Mouse (Mus musculus) kidney, adult 2 months (tissue): Measurements from ENCODE around the gene Ap1b1. TPM values are rescaled to one million over a fixed set of nuclear protein-coding genes. Genes with fewer than 3 reads are reported as not detected.
"Not testable (repeated sequence)": the region's sequence is repeated elsewhere in the genome, so short reads cannot be mapped to it uniquely, and the experiment has no call there.

ENCODE experiments used
- DNase-seq: peaks from one replicate; pipeline ENCODE4 v3.0.0; 2021
- H3K27ac ChIP-seq: fragments of 200-500 bp; 2 replicates; pipeline ENCODE4 v1.5.1; 2012; ENCODE audit warnings: low read depth, low read length, control low read depth, inconsistent platforms; ENCODE audit not compliant: insufficient read depth
- H3K27me3 ChIP-seq: fragments of 200-500 bp; replicated peaks from 2 replicates; pipeline ENCODE4 v1.6.1; 2012; ENCODE audit warnings: mild to moderate bottlenecking, moderate library complexity, low read length, inconsistent platforms; ENCODE audit not compliant: control insufficient read depth, insufficient read depth
- H3K36me3 ChIP-seq: fragments of 200-500 bp; 2 replicates; pipeline ENCODE4 v1.6.1; 2012; ENCODE audit warnings: mild to moderate bottlenecking, moderate library complexity, low read length, inconsistent platforms; ENCODE audit not compliant: control insufficient read depth, insufficient read depth
- H3K4me1 ChIP-seq: fragments of 200-500 bp; 2 replicates; pipeline ENCODE4 v1.6.1; 2011; ENCODE audit warnings: low read length; ENCODE audit not compliant: control insufficient read depth, insufficient read depth
- H3K4me3 ChIP-seq: fragments of 200-500 bp; 2 replicates; pipeline ENCODE4 v1.5.1; 2011; ENCODE audit warnings: mild to moderate bottlenecking, low read depth, low read length, control low read depth; ENCODE audit not compliant: insufficient read depth
- CTCF ChIP-seq: fragments of 200-500 bp; conservative IDR thresholded peaks from 2 replicates; pipeline ENCODE4 v1.5.1; 2011; ENCODE audit warnings: low read depth, mild to moderate bottlenecking, control low read depth, low read length, moderate library complexity, mixed read lengths; ENCODE audit not compliant: insufficient read depth, insufficient read length
- POLR2A ChIP-seq: fragments of 200-500 bp; IDR thresholded peaks from one replicate; pipeline ENCODE4 v1.6.1; 2011; ENCODE audit warnings: low read depth, low read length, control low read depth
- WGBS: fragments of 180-500 bp; shearing (Covaris S2); methylation state at CpG from one replicate; pipeline ENCODE4 v1.1.7; 2018; 5-methylcytosine and 5-hydroxymethylcytosine counted together
- polyA plus RNA-seq: library from polyadenylated mRNA; depleted of rRNA; stranded (reverse); fragments of >200 nt; gene quantifications from 2 replicates; pipeline ENCODE4 v1.2.3, GENCODE M21; 2012; rRNA removed

Ap1b1 gene
- polyA plus RNA-seq, 1 experiment: 110 TPM

DNA sequence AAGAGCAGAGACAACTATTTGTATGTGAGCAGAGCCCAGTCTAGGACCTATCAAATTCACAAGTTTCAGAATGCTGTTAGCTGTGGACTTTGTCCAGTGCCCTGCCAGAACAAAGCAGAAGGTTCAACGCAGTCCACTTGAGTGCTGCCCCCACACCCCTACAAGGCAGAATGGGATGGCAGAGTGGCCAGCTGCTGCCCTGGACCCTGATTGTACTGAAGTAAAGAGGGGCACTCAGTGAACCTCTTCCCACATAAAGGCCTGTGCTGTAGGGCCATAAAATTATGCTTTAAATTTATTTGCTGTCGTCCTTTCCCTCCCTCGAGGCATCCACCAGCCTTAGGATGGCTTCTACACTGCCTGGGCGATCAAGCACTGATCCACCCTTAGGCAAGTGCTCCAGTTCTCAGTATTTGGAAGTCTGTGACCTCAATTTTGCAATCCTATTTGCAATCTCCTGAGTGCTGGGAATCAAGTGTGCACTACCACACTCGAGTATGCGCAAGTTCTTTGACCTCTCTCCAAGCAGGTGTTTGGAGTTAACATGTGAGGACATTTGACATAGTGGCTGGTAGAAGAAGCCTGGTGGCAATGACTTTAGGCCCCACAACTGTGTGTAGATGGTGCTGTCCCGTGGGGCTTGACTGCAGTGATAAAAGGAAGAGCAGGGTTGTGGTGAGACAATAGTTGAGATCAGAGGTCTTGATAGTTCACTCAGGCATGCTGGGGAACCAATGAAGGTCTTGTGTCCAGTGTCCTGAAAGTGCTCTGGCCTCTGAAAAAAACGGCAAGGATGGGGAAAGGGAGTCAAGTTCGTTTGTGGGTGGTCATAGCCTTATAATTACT, 81.7 kb downstream of the Ap1b1 start:
- Histone ChIP-seq H3K4me3 (no peak overlapping the region), H3K27me3 (no peaks in the 10 kb centered on the region), H3K36me3 (peaks cover 15% of the 10 kb centered on the region), H3K27ac (no peak overlapping the region), H3K4me1 (peaks cover 15% of the 10 kb centered on the region)
- WGBS: 48% methylated on average over 9 of the region's 9 CpGs
- DNase-seq: no peak
- TF ChIP-seq POLR2A (no peak), CTCF (no peak)

DNA sequence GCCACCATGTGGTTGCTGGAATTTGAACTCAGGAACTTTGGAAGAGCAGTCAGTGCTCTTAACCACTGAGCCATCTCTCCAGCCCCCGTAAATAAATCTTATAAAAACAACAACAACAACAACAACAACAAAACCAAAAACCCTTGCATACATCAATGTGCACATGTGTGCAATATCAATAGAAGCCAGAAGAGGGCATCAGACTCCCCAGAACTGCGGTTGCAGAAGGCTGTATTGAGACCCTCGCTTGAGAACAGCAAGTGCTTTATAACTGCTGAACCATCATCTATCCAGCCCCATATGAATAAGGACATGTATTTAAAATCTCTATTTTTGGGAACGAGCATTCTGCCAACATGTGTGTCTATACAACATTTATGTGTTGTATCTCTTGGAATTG, 88.3 kb downstream of the Ap1b1 start:
- 54% methylated on average over 4 of the region's 4 CpGs for WGBS
- peak; percentile 40 for DNase-seq
- peaks cover 21% of the 10 kb centered on the region for H3K36me3 ChIP-seq
- no peaks in the 10 kb centered on the region for H3K4me1 ChIP-seq
- H3K4me3 ChIP-seq: no peak overlapping the region
- TF ChIP-seq POLR2A: no peak
- peak; percentile 35; the same call in 1 of the 2 replicates for TF ChIP-seq CTCF
- H3K27me3 ChIP-seq: no peaks in the 10 kb centered on the region
- no peak overlapping the region for H3K27ac ChIP-seq

GRCm38 (mm10) chr11:5075760-5076159, 89.1 kb downstream of the Ap1b1 start:
- DNase-seq: no peak
- Histone ChIP-seq H3K27me3 (no peaks in the 10 kb centered on the region), H3K36me3 (peaks cover 24% of the 10 kb centered on the region), H3K4me3 (no peak overlapping the region), H3K27ac (no peak overlapping the region), H3K4me1 (no peaks in the 10 kb centered on the region)
- TF ChIP-seq POLR2A (no peak), CTCF (no peak)

GRCm38 (mm10) chr11:5076843-5077242, 90.2 kb downstream of the Ap1b1 start:
- H3K36me3 ChIP-seq: peaks cover 19% of the 10 kb centered on the region
- 64% methylated on average over 4 of the region's 5 CpGs for WGBS
- not testable (repeated sequence) for H3K27me3 ChIP-seq, DNase-seq, H3K4me3 ChIP-seq, H3K4me1 ChIP-seq, H3K27ac ChIP-seq

DNA sequence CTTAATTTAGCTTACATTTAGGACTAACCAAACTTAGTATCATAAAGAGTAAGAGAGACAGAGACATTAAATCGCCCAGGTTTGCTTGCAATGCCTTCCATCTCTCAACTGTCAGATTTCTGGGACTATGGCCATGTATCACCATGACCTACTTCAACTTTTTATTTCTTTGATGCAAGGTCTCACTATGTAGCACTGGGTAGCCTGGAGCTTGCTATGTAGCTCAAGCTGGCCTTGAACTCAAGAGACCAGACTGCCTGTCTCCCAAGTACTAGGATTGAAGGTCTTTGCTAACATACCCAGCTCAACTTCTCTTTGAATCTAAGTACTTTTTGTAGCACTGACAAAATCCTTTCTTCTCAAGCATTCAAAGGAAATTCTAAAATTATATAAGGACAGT, 102.5 kb downstream of the Ap1b1 start:
- Histone ChIP-seq H3K27ac (0 out of 2 replicates have a peak overlapping the region, but pooled peaks have one; percentile 9), H3K4me3 (no peak overlapping the region), H3K36me3 (peaks cover 25% of the 10 kb centered on the region), H3K4me1 (peaks cover 17% of the 10 kb centered on the region; the same call in 1 of the 2 replicates), H3K27me3 (no peaks in the 10 kb centered on the region)
- TF ChIP-seq POLR2A: no peak
- WGBS: 82% methylated on average over 1 of the region's 1 CpGs
- no peak for DNase-seq

GRCm38 (mm10) chr11:5091706-5092105, 105.1 kb downstream of the Ap1b1 start:
- Histone ChIP-seq H3K36me3 (peaks cover 10% of the 10 kb centered on the region), H3K27ac (no peak overlapping the region), H3K4me3 (no peak overlapping the region), H3K4me1 (peaks cover 19% of the 10 kb centered on the region; the same call in 1 of the 2 replicates), H3K27me3 (no peaks in the 10 kb centered on the region)
- WGBS: 14% methylated on average over 2 of the region's 2 CpGs
- TF ChIP-seq CTCF: peak; percentile 35; the same call in 1 of the 2 replicates
- no peak for TF ChIP-seq POLR2A
- DNase-seq: no peak

Other genes with a start within 250 kb of the Ap1b1 start
- not detected in 2 replicates for gene Cabp7, start 240.0 kb upstream of the Ap1b1 start, polyA plus RNA-seq
- 54.0 and 54.4 TPM in 2 replicates for gene Nf2, start 137.3 kb upstream of the Ap1b1 start, polyA plus RNA-seq
- gene Nipsnap1, start 112.9 kb upstream of the Ap1b1 start, polyA plus RNA-seq: 140 and 164 TPM in 2 replicates
- gene Thoc5, start 91.5 kb upstream of the Ap1b1 start, polyA plus RNA-seq: 16.6 and 17.7 TPM in 2 replicates
- 0.05 and 0.30 TPM in 2 replicates for gene Nefh, start 38.8 kb upstream of the Ap1b1 start, polyA plus RNA-seq
- gene Rasl10a, start 71.3 kb downstream of the Ap1b1 start, polyA plus RNA-seq: 1.1 and 1.3 TPM in 2 replicates
- 40.2 and 48.3 TPM in 2 replicates for gene Gas2l1, start 78.5 kb downstream of the Ap1b1 start, polyA plus RNA-seq
- 26.4 and 35.6 TPM in 2 replicates for gene Rhbdd3, start 112.1 kb downstream of the Ap1b1 start, polyA plus RNA-seq
- gene Ewsr1, start 112.4 kb downstream of the Ap1b1 start, polyA plus RNA-seq: 204 and 218 TPM in 2 replicates
- gene Emid1, start 165.4 kb downstream of the Ap1b1 start, polyA plus RNA-seq: 21.9 and 23.2 TPM in 2 replicates